8 mouse cellular contexts compared by ENCODE assay signal in genomic region chr16:78931287-78932025, GRCm38 (mm10). TPM values are rescaled to one million over a fixed set of nuclear protein-coding genes. Genes with fewer than 3 reads are reported as not detected.
DNase-seq lines count a peak whose midpoint lies in the region; ATAC-seq and TF ChIP-seq lines count a peak whose summit lies in the region.

No protein-coding gene starts in this region.

- H3K79me2 ChIP-seq in myocyte (ENCODE audit: control insufficient read depth, insufficient read depth), result no peaks in the 10 kb centered on the region

- no peaks in the 10 kb centered on the region for H3K36me3 ChIP-seq in kidney, adult 2 months (ENCODE audit: control insufficient read depth, insufficient read depth, low read length)
- no peaks in the 10 kb centered on the region for H3K36me3 ChIP-seq in embryonic facial prominence, embryonic 11.5 days (replicated peaks; ENCODE audit: control insufficient read depth, insufficient read depth, low read depth, low read length)
- no peaks in the 10 kb centered on the region for H3K36me3 ChIP-seq in intestine, embryonic 14.5 days (ENCODE audit: control insufficient read depth, insufficient read depth, low read length)
- H3K36me3 ChIP-seq in myocyte (ENCODE audit: control insufficient read depth, insufficient read depth), result no peaks in the 10 kb centered on the region

- no peak overlapping the region for H3K4me3 ChIP-seq in kidney, adult 2 months (ENCODE audit: insufficient read depth, low read depth, low read length)
- H3K4me3 ChIP-seq in embryonic facial prominence, embryonic 11.5 days (ENCODE audit: low read depth, low read length), result peak overlapping the region; percentile 39
- H3K4me3 ChIP-seq in intestine, embryonic 14.5 days (ENCODE audit: low read depth, low read length), result peak overlapping the region; percentile 39
- no peak overlapping the region for H3K4me3 ChIP-seq in myocyte

- H3K9ac ChIP-seq in embryonic facial prominence, embryonic 11.5 days (replicated peaks; ENCODE audit: low read length), result peak overlapping the region; percentile 54
- peak overlapping the region; percentile 27 for H3K9ac ChIP-seq in intestine, embryonic 14.5 days (ENCODE audit: low read length)

- H3K27me3 ChIP-seq in kidney, adult 2 months (replicated peaks; ENCODE audit: control insufficient read depth, insufficient read depth, low read length), result no peaks in the 10 kb centered on the region
- no peaks in the 10 kb centered on the region for H3K27me3 ChIP-seq in embryonic facial prominence, embryonic 11.5 days (ENCODE audit: control insufficient read depth, insufficient read depth, low read length)
- 0 out of 2 replicates have a peak, but pooled peaks cover 8% of the 10 kb centered on the region for H3K27me3 ChIP-seq in intestine, embryonic 14.5 days (replicated peaks; ENCODE audit: control insufficient read depth, insufficient read depth, low read length)
- H3K27me3 ChIP-seq in myocyte (ENCODE audit: control insufficient read depth, insufficient read depth, insufficient read length), result no peaks in the 10 kb centered on the region

- no peaks in the 10 kb centered on the region for H3K9me3 ChIP-seq in embryonic facial prominence, embryonic 11.5 days (replicated peaks; ENCODE audit: control insufficient read depth, low read length)
- no peaks in the 10 kb centered on the region for H3K9me3 ChIP-seq in intestine, embryonic 14.5 days (ENCODE audit: control insufficient read depth, low read length)

- H3K4me2 ChIP-seq in embryonic facial prominence, embryonic 11.5 days (ENCODE audit: low read depth, low read length), result peak overlapping the region; percentile 86
- H3K4me2 ChIP-seq in intestine, embryonic 14.5 days (ENCODE audit: low read length), result peak overlapping the region; percentile 90
- H3K4me2 ChIP-seq in myocyte (ENCODE audit: low read depth), result peak overlapping the region; percentile 42

- TF ChIP-seq POLR2A in kidney, adult 2 months (IDR thresholded peaks at IDR 0.05; ENCODE audit: low read depth, low read length), result no peak
- no peak for TF ChIP-seq POLR2A in myocyte (IDR thresholded peaks at IDR 0.05; ENCODE audit: insufficient read length, low read depth)

- DNase-seq in kidney, adult 9 months, result peak; percentile 1
- no peak for DNase-seq in kidney, adult 2 months
- peak; percentile 5 for DNase-seq in embryonic facial prominence, embryonic 11.5 days (ENCODE audit: low spot score)
- no peak for DNase-seq in intestine, embryonic 14.5 days (ENCODE audit: low spot score)
- DNase-seq in layer of hippocampus, postnatal 25 days (ENCODE audit: extremely low spot score in 1 of 2, low spot score in 1 of 2), result no peak
- no peak for DNase-seq in ovary, postnatal 10 days (ENCODE audit: low spot score)

- WGBS in kidney, adult 2 months, result 11% methylated on average over 16 of the region's 16 CpGs
- 12% methylated on average over 16 of the region's 16 CpGs for WGBS in embryonic facial prominence, embryonic 11.5 days
- 12% methylated on average over 16 of the region's 16 CpGs for WGBS in intestine, embryonic 14.5 days

- no peak for TF ChIP-seq CTCF in kidney, adult 2 months (conservative IDR thresholded peaks at IDR 0.05; ENCODE audit: insufficient read depth, insufficient read length, low read depth, low read length)

- H3K4me1 ChIP-seq in kidney, adult 2 months (ENCODE audit: control insufficient read depth, insufficient read depth, low read length), result no peaks in the 10 kb centered on the region
- H3K4me1 ChIP-seq in embryonic facial prominence, embryonic 11.5 days (ENCODE audit: control insufficient read depth, insufficient read depth, low read length), result no peaks in the 10 kb centered on the region
- H3K4me1 ChIP-seq in intestine, embryonic 14.5 days (replicated peaks; ENCODE audit: control insufficient read depth, insufficient read depth, low read length), result peaks cover 8% of the 10 kb centered on the region

- ATAC-seq in embryonic facial prominence, embryonic 11.5 days (replicated peaks; ENCODE audit: insufficient number of reproducible peaks, low FRiP score, low TSS enrichment, low read depth), result peak; percentile 70; the same call in 1 of the 2 replicates
- ATAC-seq in intestine, embryonic 14.5 days (replicated peaks; ENCODE audit: low FRiP score, low TSS enrichment, low read depth), result peak; percentile 55; the same call in 1 of the 2 replicates
- no peak for ATAC-seq in inflammation-experienced regulatory T-cells, adult 6 months

- H3K27ac ChIP-seq in kidney, adult 2 months (ENCODE audit: insufficient read depth, low read depth, low read length), result no peak overlapping the region
- H3K27ac ChIP-seq in embryonic facial prominence, embryonic 11.5 days (replicated peaks; ENCODE audit: low read depth, low read length), result no peak overlapping the region
- no peak overlapping the region for H3K27ac ChIP-seq in intestine, embryonic 14.5 days (ENCODE audit: low read depth)

- no peak overlapping the region for H3ac ChIP-seq in myocyte (ENCODE audit: control insufficient read depth, insufficient read length)

TF ChIP-seq in myocyte, 11 proteins besides CTCF, POLR2A, EP300 and RAD21:
- TF ChIP-seq TCF3 (IDR thresholded peaks at IDR 0.05; ENCODE audit: insufficient read length, low read depth), result no peak
- no peak for TF ChIP-seq MAX (IDR thresholded peaks at IDR 0.05; ENCODE audit: low read depth)
- no peak for TF ChIP-seq SRF (IDR thresholded peaks at IDR 0.05; ENCODE audit: control insufficient read depth, insufficient read length, low read depth)
- peak in 1 of 3 experiments; percentile 14 for TF ChIP-seq MYOD1 (IDR thresholded peaks at IDR 0.05; ENCODE audit: control insufficient read depth in 1 of 3, insufficient read length in 2 of 3, low read depth in 2 of 3)

RNA-seq across cellular contexts. Expression of gene Chodl, which starts 0.7 kb away (rescaled TPM):
- 0.03 and 0.08 TPM in 2 replicates for polyA plus RNA-seq in kidney, adult 2 months (2012; rRNA removed)
- polyA plus RNA-seq in embryonic facial prominence, embryonic 11.5 days (2014; fragmentation: Nextera tagmentation; extraction: Ambion mirVana), result 1.8 and 3.3 TPM in 2 replicates
- polyA plus RNA-seq in intestine, embryonic 14.5 days (2014; fragmentation: Nextera tagmentation; extraction: Ambion mirVana), result 13.7 and 14.3 TPM in 2 replicates
- 0.01 TPM for polyA plus RNA-seq in myocyte (2012; fragmentation: generic; extraction: Trizol)
- under 1 TPM; 0.35 to 0.49 TPM for total RNA-seq in layer of hippocampus, postnatal 25 days (2021)
- polyA plus RNA-seq in inflammation-experienced regulatory T-cells, adult 6 months (2017; shearing (Covaris generic)), result not detected

Comparison
In these comparisons a context has a peak if more than half of its experiments do, and no peak if none do; other contexts are left out.
1. DNase-seq: peak in kidney, adult 9 months (single experiment) and embryonic facial prominence, embryonic 11.5 days (single experiment); none in kidney, adult 2 months (single experiment), intestine, embryonic 14.5 days (single experiment), layer of hippocampus, postnatal 25 days (0 of 2) and ovary, postnatal 10 days (single experiment).
2. H3K4me3 ChIP-seq: peak in embryonic facial prominence, embryonic 11.5 days (single experiment) and intestine, embryonic 14.5 days (single experiment); none in kidney, adult 2 months (single experiment) and myocyte (single experiment).
3. Peak in every context shown above with its lines, with median percentiles within 50 percentile points of each other: H3K4me2 ChIP-seq.